Mouse (Mus musculus) embryonic facial prominence, embryonic 14.5 days (tissue): ENCODE data around the gene Ugt1a10. TPM values are rescaled to one million over a fixed set of nuclear protein-coding genes. Genes with fewer than 3 reads are reported as not detected.

Experiments
- ATAC-seq: fragments of 200-750 bp; cut with Nextera tagmentation; 2 replicates; pipeline ENCODE4 v1.8.0; 2017; ENCODE audit warnings: low read depth, moderate number of reproducible peaks, moderate TSS enrichment
- DNase-seq: peaks from one replicate; pipeline ENCODE4 v3.0.0-alpha.2; 2015; ENCODE audit warnings: low spot score
- H3K27ac ChIP-seq: fragments of 300-500 bp; sonication (generic); replicated peaks from 2 replicates; pipeline ENCODE4 v1.5.1; 2014; ENCODE audit warnings: low read depth, mild to moderate bottlenecking, low read length, moderate library complexity
- H3K27me3 ChIP-seq: fragments of 300-500 bp; sonication (generic); replicated peaks from 2 replicates; pipeline ENCODE4 v1.6.1; 2014; ENCODE audit warnings: low read length; ENCODE audit not compliant: control insufficient read depth, insufficient read depth
- H3K36me3 ChIP-seq: fragments of 300-500 bp; sonication (generic); 2 replicates; pipeline ENCODE4 v1.6.1; 2014; ENCODE audit warnings: low read length, mixed read lengths; ENCODE audit not compliant: control insufficient read depth, insufficient read depth
- H3K4me1 ChIP-seq: fragments of 300-500 bp; sonication (generic); 2 replicates; pipeline ENCODE4 v1.6.1; 2014; ENCODE audit warnings: antibody characterized with exemption, low read length; ENCODE audit not compliant: control insufficient read depth, insufficient read depth
- H3K4me2 ChIP-seq: fragments of 300-500 bp; sonication (generic); 2 replicates; pipeline ENCODE4 v1.6.1; 2014; ENCODE audit warnings: low read depth, mild to moderate bottlenecking, low read length, moderate library complexity, mixed read lengths
- H3K4me3 ChIP-seq: fragments of 300-500 bp; sonication (generic); 2 replicates; pipeline ENCODE4 v1.5.1; 2014; ENCODE audit warnings: low read depth, mild to moderate bottlenecking, low read length
- H3K9ac ChIP-seq: fragments of 300-500 bp; sonication (generic); 2 replicates; pipeline ENCODE4 v1.6.1; 2014; ENCODE audit warnings: low read depth, mild to moderate bottlenecking, low read length, moderate library complexity, mixed read lengths
- H3K9me3 ChIP-seq: fragments of 300-500 bp; sonication (generic); 2 replicates; pipeline ENCODE4 v1.6.1; 2016; ENCODE audit warnings: low read length; ENCODE audit not compliant: control insufficient read depth
- WGBS: fragments of 180-500 bp; shearing (Covaris S2); extraction: QIAGEN DNeasy Blood & Tissue Kit; methylation state at CpG from one replicate; pipeline ENCODE4 v1.1.7; 2014; 5-methylcytosine and 5-hydroxymethylcytosine counted together
- polyA plus RNA-seq: library from polyadenylated mRNA; unstranded; fragments of >200 nt; fragmentation: Nextera tagmentation; extraction: Ambion mirVana; gene quantifications from 2 replicates; pipeline ENCODE4 v1.2.1, GENCODE M21; 2014

Ugt1a10 gene
- polyA plus RNA-seq, 1 experiment from 2014 or later = not detected

GRCm38 (mm10) chr1:88211812-88212211, 156.6 kb downstream of the Ugt1a10 start, which contains the start of gene Ugt1a1:
Ugt1a1 (plus strand) TSS chr1:88211959.
- Histone ChIP-seq H3K9ac (no peak within 1 kb of the TSS), H3K4me1 (no peaks in the 10 kb centered on the region), H3K27ac (no peak within 1 kb of the TSS), H3K4me3 (no peak within 1 kb of the TSS), H3K27me3 (no peaks in the 10 kb centered on the region), H3K4me2 (no peak within 1 kb of the TSS), H3K9me3 (peaks cover 50% of the 10 kb centered on the region), H3K36me3 (no peaks in the 10 kb centered on the region)
- DNase-seq (peak; percentile 43), ATAC-seq (peak; percentile 14; the same call in 1 of the 2 replicates)
- 67% methylated on average over 8 of the region's 8 CpGs for WGBS

DNA sequence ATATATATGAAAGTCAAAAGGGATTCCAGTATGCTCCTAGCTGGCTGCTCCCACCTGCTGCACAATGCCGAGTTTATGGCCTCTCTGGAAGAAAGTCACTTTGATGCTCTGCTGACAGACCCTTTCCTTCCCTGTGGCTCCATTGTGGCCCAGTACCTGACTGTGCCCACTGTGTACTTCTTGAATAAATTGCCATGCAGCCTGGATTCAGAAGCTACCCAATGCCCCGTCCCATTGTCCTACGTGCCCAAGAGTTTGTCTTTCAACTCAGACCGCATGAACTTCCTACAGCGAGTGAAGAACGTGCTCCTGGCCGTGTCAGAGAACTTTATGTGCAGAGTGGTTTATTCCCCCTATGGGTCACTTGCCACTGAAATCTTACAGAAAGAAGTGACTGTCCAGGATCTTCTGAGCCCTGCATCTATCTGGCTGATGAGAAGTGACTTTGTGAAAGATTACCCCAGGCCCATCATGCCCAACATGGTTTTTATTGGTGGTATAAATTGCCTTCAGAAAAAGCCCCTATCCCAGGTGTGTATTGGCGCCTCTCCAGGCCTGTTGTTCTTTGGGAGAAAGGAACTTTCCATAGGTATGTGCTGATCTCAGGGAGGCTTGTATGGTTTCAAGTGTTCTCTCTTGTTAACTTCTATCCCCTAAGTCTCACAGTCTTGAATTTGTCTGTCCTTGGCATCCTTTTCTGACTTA, 157.3 kb downstream of the Ugt1a10 start:
- DNase-seq (peak; percentile 13), ATAC-seq (no peak)
- Histone ChIP-seq H3K9ac (no peak overlapping the region), H3K9me3 (peaks cover 50% of the 10 kb centered on the region), H3K4me1 (no peaks in the 10 kb centered on the region), H3K36me3 (no peaks in the 10 kb centered on the region), H3K27me3 (no peaks in the 10 kb centered on the region), H3K4me3 (no peak overlapping the region), H3K4me2 (no peak overlapping the region), H3K27ac (no peak overlapping the region)
- WGBS = 61% methylated on average over 8 of the region's 8 CpGs

DNA sequence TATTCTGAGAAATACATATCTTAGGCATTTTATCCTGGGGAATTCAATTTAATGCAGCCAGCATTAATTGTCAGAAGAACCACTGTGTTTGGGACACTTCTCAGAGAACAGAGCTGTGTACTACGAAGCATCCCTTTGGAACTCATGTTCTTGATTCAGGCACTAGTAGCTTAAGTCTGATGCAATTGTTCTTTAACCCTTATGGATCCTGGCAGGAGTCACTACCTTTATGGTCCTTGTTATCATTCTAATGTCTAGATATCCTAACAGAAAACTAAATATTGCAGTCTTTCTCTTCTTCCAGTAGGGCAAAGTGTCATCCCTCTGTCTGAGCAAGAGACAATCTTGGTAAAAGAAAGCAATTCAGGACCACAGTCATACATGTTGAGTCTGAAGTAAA, 157.9 kb downstream of the Ugt1a10 start:
- Histone ChIP-seq H3K4me3 (no peak overlapping the region), H3K4me2 (no peak overlapping the region), H3K4me1 (no peaks in the 10 kb centered on the region), H3K36me3 (no peaks in the 10 kb centered on the region), H3K9me3 (peaks cover 50% of the 10 kb centered on the region), H3K27ac (no peak overlapping the region), H3K27me3 (no peaks in the 10 kb centered on the region), H3K9ac (no peak overlapping the region)
- WGBS = 65% methylated on average over 1 of the region's 1 CpGs
- DNase-seq (no peak), ATAC-seq (no peak)

DNA sequence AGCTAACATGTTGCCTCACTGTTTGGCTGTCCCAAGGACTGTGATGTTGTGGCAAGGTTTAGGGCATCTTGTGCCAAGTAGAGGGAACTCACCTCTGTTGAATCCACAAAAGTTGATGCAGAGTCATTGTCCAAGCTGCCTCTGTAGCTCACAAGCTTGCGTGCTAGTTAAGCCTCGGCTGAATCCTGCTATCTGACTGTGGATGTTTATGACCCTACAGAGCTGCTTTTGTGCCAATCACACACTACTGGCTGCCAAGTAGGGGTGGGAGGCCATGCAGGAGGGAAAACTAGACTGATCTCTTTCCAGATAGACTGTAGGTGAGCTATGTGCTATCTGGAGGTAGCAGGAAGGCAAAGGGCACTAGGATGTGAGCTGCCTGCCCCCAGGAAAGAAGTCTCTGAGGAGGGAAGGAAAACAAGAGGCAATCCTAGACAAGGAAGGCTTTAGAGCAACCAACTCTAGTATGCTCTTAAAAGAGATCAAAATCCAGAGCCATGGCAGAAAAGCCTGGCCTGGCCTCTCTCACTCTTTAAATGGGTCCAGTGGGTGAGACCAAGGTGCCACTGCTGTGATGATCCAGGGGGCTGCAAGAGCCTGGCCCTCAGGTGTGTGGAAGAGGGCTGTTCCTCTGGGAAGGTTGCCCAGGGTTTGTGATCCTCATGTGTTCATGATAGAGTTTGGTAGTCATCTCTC, 158.7 kb downstream of the Ugt1a10 start:
- Histone ChIP-seq H3K27me3 (no peaks in the 10 kb centered on the region), H3K9me3 (peaks cover 50% of the 10 kb centered on the region), H3K4me3 (no peak overlapping the region), H3K9ac (no peak overlapping the region), H3K27ac (no peak overlapping the region), H3K36me3 (no peaks in the 10 kb centered on the region), H3K4me1 (no peaks in the 10 kb centered on the region), H3K4me2 (no peak overlapping the region)
- ATAC-seq (no peak), DNase-seq (peak; percentile 7)
- 78% methylated on average over 2 of the region's 2 CpGs for WGBS

- no peaks in the 10 kb centered on the region for H3K27me3 ChIP-seq
- H3K4me3 ChIP-seq = no peak overlapping the region
- H3K9me3 ChIP-seq = peaks cover 50% of the 10 kb centered on the region
- H3K4me1 ChIP-seq = no peaks in the 10 kb centered on the region
- 75% methylated on average over 2 of the region's 2 CpGs for WGBS
- H3K36me3 ChIP-seq = no peaks in the 10 kb centered on the region
- H3K27ac ChIP-seq = no peak overlapping the region
- DNase-seq (peak; percentile 4), ATAC-seq (no peak)
- no peak overlapping the region for H3K4me2 ChIP-seq
- H3K9ac ChIP-seq = no peak overlapping the region
These were observed 159.3 kb downstream of the Ugt1a10 start for GRCm38 (mm10) chr1:88214462-88214952.

DNA sequence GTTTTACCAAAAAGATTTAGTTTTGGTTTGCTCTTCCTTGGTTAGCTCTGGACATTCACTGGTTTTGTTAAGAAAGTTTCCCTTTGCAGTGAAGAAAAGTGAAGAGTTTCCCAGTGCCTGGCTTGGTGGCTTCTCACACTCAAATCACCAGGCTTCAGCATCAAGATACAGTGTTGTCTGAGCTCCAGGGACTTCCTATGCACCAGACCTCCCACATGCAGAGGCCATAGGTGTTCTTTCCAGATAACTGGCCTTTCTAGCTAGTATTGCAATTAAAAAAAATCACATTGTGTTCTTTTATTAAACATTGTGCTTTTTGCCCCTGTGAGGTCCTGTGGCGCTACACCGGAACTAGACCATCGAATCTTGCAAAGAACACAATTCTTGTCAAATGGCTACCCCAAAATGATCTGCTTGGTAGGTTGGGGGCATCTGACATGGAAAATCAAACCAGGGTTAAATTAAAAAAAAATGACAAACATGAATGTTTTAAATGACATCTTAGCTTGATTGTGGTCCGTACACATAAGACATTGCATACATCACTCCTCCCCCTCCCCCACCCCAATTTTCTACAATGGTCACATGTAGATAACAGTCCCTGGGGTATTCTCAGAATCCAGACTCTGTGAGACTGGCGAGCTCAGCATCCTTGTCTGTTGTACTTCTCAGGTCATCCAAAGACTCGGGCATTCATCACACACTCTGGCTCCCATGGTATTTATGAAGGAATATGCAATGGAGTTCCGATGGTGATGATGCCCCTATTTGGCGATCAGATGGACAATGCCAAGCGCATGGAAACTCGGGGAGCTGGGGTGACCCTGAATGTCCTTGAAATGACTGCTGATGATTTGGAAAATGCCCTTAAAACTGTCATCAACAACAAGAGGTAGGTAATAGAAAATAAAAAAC, 160.5 kb downstream of the Ugt1a10 start:
- H3K36me3 ChIP-seq = no peaks in the 10 kb centered on the region
- H3K27me3 ChIP-seq = no peaks in the 10 kb centered on the region
- no peak overlapping the region for H3K4me3 ChIP-seq
- peak; percentile 27 for DNase-seq
- ATAC-seq = no peak
- no peak overlapping the region for H3K27ac ChIP-seq
- H3K4me1 ChIP-seq = no peaks in the 10 kb centered on the region
- WGBS = 68% methylated on average over 10 of the region's 10 CpGs
- H3K9ac ChIP-seq = no peak overlapping the region
- H3K4me2 ChIP-seq = no peak overlapping the region
- H3K9me3 ChIP-seq = peaks cover 50% of the 10 kb centered on the region

DNA sequence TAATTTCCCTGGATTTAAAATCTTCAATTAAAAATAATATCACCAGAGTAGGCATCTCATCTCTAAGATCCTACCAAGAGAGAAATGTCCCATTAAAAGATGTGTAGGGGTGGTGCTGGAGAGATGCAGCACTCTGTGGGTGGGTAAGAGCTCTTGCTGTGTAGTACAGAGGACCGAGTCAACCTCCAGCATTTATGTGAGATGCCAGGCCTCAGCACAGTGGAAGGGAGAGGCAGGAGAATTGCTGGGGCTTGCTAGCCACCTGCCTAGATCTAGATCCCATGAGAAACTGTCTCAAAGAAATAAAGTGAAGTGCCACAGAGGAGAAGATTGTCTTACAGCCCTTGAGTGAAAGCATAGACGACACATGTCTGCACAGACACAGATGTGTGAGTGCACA, 161.4 kb downstream of the Ugt1a10 start:
- DNase-seq (peak; percentile 13), ATAC-seq (no peak)
- Histone ChIP-seq H3K4me1 (no peaks in the 10 kb centered on the region), H3K9me3 (peaks cover 46% of the 10 kb centered on the region), H3K4me3 (no peak overlapping the region), H3K36me3 (no peaks in the 10 kb centered on the region), H3K4me2 (no peak overlapping the region), H3K27ac (no peak overlapping the region), H3K9ac (no peak overlapping the region), H3K27me3 (no peaks in the 10 kb centered on the region)
- 58% methylated on average over 2 of the region's 2 CpGs for WGBS

GRCm38 (mm10) chr1:88217144-88217543, 162.0 kb downstream of the Ugt1a10 start:
- Histone ChIP-seq H3K9me3 (peaks cover 43% of the 10 kb centered on the region), H3K4me3 (no peak overlapping the region), H3K4me1 (no peaks in the 10 kb centered on the region), H3K36me3 (no peaks in the 10 kb centered on the region), H3K27ac (no peak overlapping the region), H3K4me2 (no peak overlapping the region), H3K27me3 (no peaks in the 10 kb centered on the region), H3K9ac (no peak overlapping the region)
- DNase-seq (peak; percentile 1), ATAC-seq (no peak)
- 61% methylated on average over 2 of the region's 2 CpGs for WGBS
